Mouse (Mus musculus): ENCODE data around the gene Asb17.

The Asb17 gene

DNA sequence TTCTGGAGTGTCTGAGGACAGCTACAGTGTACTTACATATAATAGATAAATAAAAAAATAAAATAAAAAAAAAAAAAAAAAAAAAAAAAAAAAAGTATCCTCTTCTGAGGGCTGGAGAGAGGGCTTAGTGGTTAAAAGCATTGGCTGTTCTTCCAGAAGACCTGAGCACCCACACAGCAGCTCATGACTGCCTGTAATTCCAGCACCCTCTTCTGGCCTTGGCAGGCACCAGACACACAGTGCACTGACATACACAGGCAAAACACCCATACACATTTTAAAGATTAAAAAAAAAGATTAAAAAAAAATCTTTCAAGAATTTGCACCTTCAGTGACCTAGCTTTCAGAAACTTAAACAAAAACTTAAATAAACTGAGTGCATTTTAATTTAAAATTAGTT is 42.3 kb downstream of the Asb17 start:
- no peak for DNase-seq (ENCODE audit: inconsistent age in 2 of 2, low spot score in 1 of 2)

DNA sequence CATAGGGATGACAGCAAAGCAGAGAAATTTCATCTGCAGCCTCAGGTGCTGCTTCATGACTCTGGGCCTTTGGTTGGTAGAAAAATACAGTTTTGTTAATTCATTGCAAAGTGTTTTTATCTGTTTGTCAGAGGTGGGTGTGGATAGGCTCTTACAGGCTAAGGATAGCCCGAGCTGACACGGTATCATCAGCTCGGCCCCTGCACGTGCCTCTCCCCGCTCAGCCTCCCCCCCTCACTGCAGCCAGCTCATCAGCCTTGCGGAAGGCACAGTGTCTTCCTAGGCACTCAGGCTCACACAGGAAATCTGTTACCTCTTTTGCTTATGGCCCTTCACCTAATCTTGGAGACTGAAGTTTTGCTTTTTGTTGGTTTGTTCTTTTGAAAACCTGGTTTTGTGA is 44.1 kb downstream of the Asb17 start:
- DNase-seq (ENCODE audit: inconsistent age in 2 of 2, low spot score in 1 of 2), result no peak

DNA sequence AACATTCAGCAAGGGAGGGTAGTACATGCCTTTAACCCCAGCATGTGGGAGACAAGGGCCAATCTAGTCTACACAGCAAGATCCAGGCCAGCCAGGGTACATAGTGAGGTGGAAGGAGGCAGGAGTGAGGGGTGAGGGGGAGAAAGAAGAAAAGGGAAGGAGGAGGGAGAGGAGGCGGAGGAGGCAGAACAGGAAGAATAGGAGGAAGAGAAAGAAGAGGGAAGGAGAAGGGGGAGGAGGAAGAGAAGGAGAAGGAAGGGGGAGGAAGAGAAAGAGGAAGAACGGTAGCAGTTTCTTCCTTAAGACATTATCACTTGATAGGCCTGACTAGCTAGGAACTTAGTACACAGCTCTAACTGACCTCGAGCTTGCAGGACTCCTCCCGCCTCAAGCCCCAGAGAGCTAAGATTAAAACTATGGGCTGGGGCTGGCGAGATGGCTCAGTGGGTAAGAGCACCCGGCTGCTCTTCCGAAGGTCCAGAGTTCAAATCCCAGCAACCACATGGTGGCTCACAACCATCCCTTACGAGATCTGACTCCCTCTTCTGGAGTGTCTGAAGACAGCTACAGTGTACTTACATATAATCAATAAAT is 45.3 kb downstream of the Asb17 start:
- no peak for DNase-seq (ENCODE audit: inconsistent age in 2 of 2, low spot score in 1 of 2)

DNA sequence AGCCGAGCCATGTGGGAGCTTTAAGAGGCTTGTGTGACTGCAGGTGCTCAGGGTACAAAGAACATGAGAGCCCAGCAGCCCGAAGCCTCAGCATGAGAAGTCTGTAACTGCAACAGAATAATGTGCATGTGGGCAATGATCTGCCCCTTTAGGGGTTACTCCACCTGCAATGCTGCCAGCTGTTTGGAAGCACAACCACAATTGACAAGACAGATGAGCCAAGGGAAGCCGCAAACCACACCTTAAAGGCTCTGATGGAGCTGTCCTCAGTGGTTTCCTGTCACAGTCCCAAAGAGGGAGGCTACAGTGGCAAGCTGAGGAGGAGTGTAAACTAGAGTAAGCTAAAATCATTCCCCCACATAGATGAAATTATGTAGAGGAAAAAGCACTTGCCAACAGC is 51.4 kb downstream of the Asb17 start:
- DNase-seq (ENCODE audit: inconsistent age in 2 of 2, low spot score in 1 of 2), result no peak

DNA sequence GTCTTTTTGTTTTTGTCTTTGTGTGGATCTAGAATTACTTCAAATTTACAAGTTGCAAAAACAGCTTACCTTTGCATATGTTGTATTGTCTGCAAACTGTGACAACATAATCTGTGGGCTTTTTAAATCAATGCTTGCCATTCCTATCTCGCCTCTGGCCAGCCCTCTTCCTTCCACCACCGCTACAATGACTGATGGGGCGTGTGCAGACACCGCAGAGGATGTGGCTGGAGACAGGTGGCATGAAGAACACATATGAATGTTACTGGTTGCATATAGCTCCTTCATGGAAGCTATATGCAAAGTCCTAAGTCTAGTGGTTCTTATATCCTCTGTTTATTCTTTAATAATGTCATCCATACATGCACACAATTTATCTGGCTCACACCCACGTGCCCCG is 53.2 kb downstream of the Asb17 start:
- DNase-seq (ENCODE audit: inconsistent age in 2 of 2, low spot score in 1 of 2), result no peak

DNA sequence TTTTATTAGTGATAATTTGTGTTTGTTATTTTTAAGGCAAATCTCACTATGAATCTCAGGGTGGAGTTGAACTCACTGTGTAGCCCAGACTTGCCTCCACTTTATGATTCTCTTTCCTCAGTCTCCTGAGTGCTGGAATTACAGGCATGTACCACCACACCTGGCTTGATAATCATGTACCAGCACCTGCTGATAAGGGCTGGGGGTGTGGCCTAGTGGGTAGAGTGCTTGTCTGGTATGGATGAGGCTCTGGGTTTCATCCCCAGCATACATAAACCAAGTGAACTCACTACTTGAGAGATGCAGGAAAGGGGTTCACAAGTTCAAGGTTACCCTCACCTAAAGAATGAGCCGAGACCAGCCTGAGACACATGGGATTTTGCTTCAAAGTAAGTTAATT is 57.9 kb downstream of the Asb17 start:
- no peak for DNase-seq (ENCODE audit: inconsistent age in 2 of 2, low spot score in 1 of 2)

DNA sequence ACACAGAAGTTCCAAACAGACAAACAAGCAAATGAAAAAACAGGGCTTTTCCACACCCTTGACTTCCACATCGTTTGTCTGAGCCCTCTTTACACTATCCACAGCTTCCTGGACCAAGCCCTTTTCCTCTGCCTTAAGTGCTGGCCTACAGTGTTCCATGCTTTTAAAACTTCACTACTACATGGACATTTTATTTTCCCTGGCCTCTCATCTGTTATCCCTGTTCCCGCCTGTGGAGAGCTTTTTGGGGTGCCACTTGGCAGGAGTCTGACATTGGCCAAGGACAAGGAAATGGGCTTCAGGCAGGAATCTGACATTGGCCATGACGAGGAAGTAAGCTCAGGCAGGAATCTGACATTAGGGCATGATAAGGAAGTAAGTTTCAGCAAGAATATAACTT is 58.6 kb downstream of the Asb17 start:
- DNase-seq (ENCODE audit: inconsistent age in 2 of 2, low spot score in 1 of 2), result no peak

DNA sequence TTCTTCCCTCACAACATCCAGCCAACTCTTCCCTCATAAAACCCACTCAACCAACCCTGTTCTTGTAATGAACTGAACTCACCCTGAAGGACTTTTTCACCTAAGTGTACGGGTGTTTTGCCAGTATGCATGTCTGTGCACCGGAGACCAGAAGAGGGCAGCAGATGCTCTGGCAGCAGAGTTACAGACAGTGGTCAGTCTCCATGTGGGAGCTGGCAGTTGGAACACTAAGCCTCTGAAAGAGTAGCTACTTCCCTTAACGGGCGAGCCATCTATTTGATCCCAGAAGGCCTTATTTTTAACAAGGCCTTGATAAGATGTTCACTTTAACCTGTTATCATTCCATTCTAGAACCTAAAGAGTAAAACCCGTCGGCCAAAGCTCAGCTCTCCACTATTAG is 60.6 kb downstream of the Asb17 start:
- DNase-seq (ENCODE audit: inconsistent age in 2 of 2, low spot score in 1 of 2), result peak; percentile 48 to 82

All from adrenal gland, adult (tissue).